Mouse (Mus musculus): ENCODE data around the gene Zbtb18.

The Zbtb18 gene

GRCm38 (mm10) chr1:177442821-177443723 is 921 bp downstream of the Zbtb18 start:
- no peak for TF ChIP-seq GATA4 (IDR thresholded peaks at IDR 0.05; ENCODE audit: insufficient replicate concordance, low read length)

DNA sequence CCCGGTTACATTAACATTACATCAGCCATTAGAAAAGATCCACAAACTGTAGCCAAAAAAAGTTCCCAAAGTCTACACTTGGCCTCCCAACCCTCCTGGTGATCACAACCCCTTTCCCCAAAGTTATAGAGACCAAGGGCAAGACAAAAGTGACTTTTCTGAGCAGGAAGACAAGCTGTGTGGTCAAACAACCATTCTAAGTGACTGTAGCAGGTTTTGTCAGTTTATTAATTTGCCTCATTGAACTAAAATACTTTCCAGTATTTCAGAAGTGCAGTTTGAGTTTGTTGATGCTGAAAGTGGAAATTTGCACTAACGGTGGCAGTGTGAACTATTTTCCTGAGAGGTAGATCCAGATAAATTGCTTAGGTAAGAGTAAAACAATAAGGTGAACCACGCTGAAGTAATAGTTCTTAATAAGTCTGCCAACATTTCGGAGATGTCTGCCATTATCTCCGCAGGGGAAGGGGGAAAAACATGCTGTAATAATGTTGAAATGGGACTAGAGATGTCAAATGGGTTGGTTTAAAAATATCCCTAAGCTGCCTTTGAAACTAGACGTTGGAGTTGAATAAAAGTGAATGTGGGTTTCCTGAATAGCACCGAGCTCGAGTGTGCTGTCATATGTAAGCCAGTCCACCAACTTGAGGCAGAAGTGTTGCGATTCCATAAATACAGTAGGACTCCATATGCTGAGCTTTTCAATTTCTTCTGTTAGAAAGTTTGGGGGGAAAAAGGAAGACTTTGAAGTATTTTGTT is 1.8 kb downstream of the Zbtb18 start:
- no peak for TF ChIP-seq GATA4 (IDR thresholded peaks at IDR 0.05; ENCODE audit: insufficient replicate concordance, low read length)

DNA sequence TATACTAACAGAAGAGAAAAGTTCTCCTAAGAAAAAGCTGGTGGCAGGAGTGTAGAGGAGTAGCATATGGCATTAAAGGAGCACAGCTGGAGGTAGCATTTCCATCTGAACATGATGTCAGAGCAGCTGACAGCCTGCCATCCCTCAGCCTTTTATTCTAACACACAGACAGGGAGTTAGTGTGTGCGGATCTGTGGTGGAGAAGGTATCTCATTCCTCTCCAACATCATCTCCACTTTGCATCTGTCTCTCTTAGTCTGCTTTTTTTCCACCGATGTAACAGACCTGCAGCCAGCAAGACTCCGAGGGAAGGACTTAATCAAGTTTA is 2.3 kb downstream of the Zbtb18 start:
- no peak for TF ChIP-seq GATA4 (IDR thresholded peaks at IDR 0.05; ENCODE audit: insufficient replicate concordance, low read length)

GRCm38 (mm10) chr1:177444941-177445340 is 2.8 kb downstream of the Zbtb18 start:
- TF ChIP-seq GATA4 (IDR thresholded peaks at IDR 0.05; ENCODE audit: insufficient replicate concordance, low read length): no peak

- no peak for TF ChIP-seq GATA4 (IDR thresholded peaks at IDR 0.05; ENCODE audit: insufficient replicate concordance, low read length)
These were observed 3.4 kb downstream of the Zbtb18 start for GRCm38 (mm10) chr1:177445461-177446130.

GRCm38 (mm10) chr1:177447086-177447485 is 4.9 kb downstream of the Zbtb18 start:
- no peak for TF ChIP-seq GATA4 (IDR thresholded peaks at IDR 0.05; ENCODE audit: insufficient replicate concordance, low read length)

DNA sequence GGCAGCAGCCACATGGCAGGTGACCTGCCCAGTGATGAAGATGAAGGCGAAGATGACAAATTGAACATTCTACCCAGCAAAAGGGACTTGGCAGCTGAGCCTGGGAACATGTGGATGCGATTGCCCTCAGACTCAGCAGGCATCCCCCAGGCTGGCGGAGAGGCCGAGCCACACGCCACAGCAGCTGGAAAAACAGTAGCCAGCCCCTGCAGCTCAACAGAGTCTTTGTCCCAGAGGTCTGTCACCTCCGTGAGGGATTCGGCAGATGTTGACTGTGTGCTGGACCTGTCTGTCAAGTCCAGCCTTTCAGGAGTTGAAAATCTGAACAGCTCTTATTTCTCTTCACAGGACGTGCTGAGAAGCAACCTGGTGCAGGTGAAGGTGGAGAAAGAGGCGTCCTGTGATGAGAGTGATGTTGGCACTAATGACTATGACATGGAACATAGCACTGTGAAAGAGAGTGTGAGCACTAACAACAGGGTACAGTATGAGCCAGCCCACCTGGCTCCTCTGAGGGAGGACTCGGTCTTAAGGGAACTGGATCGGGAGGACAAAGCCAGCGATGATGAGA is 5.5 kb downstream of the Zbtb18 start:
- no peak for TF ChIP-seq GATA4 (IDR thresholded peaks at IDR 0.05; ENCODE audit: insufficient replicate concordance, low read length)

DNA sequence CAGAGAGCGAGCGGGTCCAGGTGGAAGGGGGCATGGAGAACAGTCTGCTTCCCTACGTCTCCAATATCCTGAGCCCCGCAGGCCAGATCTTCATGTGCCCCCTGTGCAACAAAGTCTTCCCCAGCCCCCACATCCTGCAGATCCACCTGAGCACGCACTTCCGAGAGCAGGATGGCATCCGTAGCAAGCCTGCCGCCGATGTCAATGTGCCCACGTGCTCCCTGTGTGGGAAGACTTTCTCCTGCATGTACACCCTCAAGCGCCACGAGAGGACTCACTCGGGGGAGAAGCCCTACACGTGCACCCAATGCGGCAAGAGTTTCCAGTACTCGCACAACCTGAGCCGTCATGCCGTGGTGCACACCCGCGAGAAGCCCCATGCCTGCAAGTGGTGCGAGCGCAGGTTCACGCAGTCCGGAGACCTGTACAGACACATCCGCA is 6.0 kb downstream of the Zbtb18 start:
- TF ChIP-seq GATA4 (IDR thresholded peaks at IDR 0.05; ENCODE audit: insufficient replicate concordance, low read length): no peak

- TF ChIP-seq GATA4 (IDR thresholded peaks at IDR 0.05; ENCODE audit: insufficient replicate concordance, low read length): no peak
These were observed 6.8 kb downstream of the Zbtb18 start for GRCm38 (mm10) chr1:177448921-177449320.

DNA sequence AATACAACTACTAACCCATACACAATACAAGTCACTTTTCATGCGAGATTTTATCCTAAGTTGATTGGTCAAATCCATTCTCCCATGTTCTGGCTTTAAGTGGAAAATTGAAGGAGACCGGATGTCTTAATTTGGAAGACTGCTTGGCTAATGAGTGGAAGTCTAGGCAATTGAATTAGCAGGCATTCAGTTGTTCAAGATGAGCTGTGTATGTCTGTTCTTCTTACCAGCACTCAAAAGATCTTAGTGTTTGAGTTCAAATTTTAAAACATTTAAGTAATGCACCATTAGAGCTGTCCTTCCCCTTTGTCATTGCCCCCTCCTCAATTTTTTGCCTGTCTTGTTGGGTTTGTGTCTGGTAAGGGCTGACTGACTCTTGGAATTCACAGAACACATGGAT is 8.9 kb downstream of the Zbtb18 start:
- no peak for TF ChIP-seq GATA4 (IDR thresholded peaks at IDR 0.05; ENCODE audit: insufficient replicate concordance, low read length)

DNA sequence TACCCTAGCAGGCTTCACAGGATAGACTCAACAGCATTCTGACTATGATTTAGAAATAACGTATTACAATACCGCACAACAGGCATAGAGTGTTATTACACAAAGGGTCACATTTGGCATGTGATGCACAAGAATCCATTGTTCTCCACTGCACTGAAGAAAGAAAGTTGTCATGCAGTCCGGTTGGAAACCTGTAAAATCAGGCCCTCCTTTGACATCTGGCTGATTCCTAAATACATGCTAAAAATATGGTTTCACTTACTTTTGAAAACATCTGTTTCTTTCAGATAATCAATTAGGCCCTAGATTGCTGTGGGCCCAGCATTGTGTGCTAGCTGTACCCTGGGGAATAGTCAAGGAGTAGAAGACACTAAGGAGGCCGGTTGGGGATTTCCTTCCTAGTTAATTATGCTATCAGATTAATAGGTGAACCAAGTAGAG is 9.9 kb downstream of the Zbtb18 start:
- TF ChIP-seq GATA4 (IDR thresholded peaks at IDR 0.05; ENCODE audit: insufficient replicate concordance, low read length): no peak

DNA sequence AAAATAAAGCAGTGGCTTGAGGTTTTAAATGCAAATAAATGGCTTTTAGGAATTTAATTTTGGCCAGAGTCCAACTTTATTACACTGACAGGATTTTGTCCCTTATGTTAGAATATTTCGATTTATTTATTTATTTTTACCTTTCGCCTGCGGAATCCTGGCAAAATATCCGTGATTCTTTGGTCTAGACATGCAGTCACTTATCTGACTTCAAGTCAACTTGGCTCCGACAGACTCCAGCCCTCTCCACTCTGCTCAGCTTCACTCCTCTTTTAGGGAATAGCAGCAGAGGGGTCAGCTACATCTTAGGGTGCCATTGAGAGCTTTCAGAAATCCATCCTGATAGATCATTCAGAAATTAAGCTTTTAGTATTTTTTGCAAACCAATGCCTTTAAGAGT is 10.8 kb downstream of the Zbtb18 start:
- no peak for TF ChIP-seq GATA4 (IDR thresholded peaks at IDR 0.05; ENCODE audit: insufficient replicate concordance, low read length)

GRCm38 (mm10) chr1:177453806-177454205 is 11.7 kb downstream of the Zbtb18 start:
- TF ChIP-seq GATA4 (IDR thresholded peaks at IDR 0.05; ENCODE audit: insufficient replicate concordance, low read length): no peak

DNA sequence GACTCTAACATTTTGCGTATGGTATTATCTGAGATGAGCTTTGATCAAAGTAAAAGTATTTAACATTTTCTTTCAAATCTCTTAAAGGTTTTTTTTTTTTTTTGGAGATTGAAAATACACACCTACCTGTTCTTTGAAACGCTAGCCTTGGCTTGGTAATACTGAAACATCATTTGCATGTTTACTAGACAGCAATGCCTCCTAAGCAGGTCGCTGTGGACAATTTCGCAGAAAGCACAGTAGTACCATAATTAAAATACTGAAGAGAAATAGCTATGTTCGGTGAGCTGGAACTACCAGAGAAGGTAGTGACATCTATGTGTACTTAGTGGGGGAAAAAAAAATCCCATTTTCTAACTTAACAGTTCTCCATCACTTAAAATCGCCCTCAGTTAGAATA is 12.3 kb downstream of the Zbtb18 start:
- no peak for TF ChIP-seq GATA4 (IDR thresholded peaks at IDR 0.05; ENCODE audit: insufficient replicate concordance, low read length)

DNA sequence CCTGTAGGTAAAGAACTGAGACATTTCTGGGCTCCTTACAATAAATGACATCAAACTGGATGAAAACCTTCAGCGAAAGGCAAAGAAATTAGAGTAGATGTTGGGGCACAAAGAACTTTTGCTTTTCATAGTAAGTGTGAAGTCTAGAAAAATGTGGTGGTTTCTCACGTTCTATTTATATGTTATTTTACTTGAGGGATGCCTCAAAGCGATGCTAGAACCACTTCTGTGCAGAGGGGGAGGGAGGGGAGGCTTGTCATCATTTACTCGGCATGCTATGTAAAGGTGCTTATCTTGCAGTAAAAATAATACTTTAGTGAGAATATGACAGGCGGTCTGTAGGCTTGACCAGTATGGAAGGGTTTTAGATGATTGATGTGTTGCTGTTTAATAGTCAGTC is 13.3 kb downstream of the Zbtb18 start:
- no peak for TF ChIP-seq GATA4 (IDR thresholded peaks at IDR 0.05; ENCODE audit: insufficient replicate concordance, low read length)
